Mouse (Mus musculus): ENCODE results near the gene Gli3. TPM values are rescaled to one million over a fixed set of nuclear protein-coding genes. Genes with fewer than 3 reads are reported as not detected.

The Gli3 gene
- polyA plus RNA-seq, 1 experiment from 2014 or later: 7.7 TPM

GRCm38 (mm10) chr13:15758835-15759632, 296.0 kb downstream of the Gli3 start:
- Histone ChIP-seq H3K4me3 (ENCODE audit: low read length) (peak overlapping the region; percentile 36), H3K4me2 (ENCODE audit: low read depth, low read length) (peak overlapping the region; percentile 51), H3K4me1 (ENCODE audit: control insufficient read depth, insufficient read depth, low read length) (0 out of 2 replicates have a peak, but pooled peaks cover 3% of the 10 kb centered on the region), H3K9ac (ENCODE audit: low read depth, low read length) (peak overlapping the region; percentile 30), H3K9me3 (ENCODE audit: control insufficient read depth, low read length) (no peaks in the 10 kb centered on the region), H3K27ac (ENCODE audit: low read length) (peak overlapping the region; percentile 11; the same call in 1 of the 2 replicates), H3K36me3 (ENCODE audit: control insufficient read depth, insufficient read depth, low read length) (no peaks in the 10 kb centered on the region), H3K27me3 (replicated peaks; ENCODE audit: control insufficient read depth, insufficient read depth, low read length) (no peaks in the 10 kb centered on the region)
- peak; percentile 91 for ATAC-seq
- 3% methylated on average over 38 of the region's 38 CpGs for WGBS

GRCm38 (mm10) chr13:15759633-15760441, 296.8 kb downstream of the Gli3 start:
- Histone ChIP-seq H3K9me3 (ENCODE audit: control insufficient read depth, low read length) (no peaks in the 10 kb centered on the region), H3K4me3 (ENCODE audit: low read length) (peak overlapping the region; percentile 36; the same call in 1 of the 2 replicates), H3K9ac (ENCODE audit: low read depth, low read length) (peak overlapping the region; percentile 30; the same call in 1 of the 2 replicates), H3K4me1 (ENCODE audit: control insufficient read depth, insufficient read depth, low read length) (0 out of 2 replicates have a peak, but pooled peaks cover 3% of the 10 kb centered on the region), H3K27ac (ENCODE audit: low read length) (peak overlapping the region; percentile 11; the same call in 1 of the 2 replicates), H3K27me3 (replicated peaks; ENCODE audit: control insufficient read depth, insufficient read depth, low read length) (no peaks in the 10 kb centered on the region), H3K36me3 (ENCODE audit: control insufficient read depth, insufficient read depth, low read length) (no peaks in the 10 kb centered on the region), H3K4me2 (ENCODE audit: low read depth, low read length) (peak overlapping the region; percentile 51)
- WGBS: 38% methylated on average over 10 of the region's 10 CpGs
- ATAC-seq: no peak; the same call in 1 of the 2 replicates

DNA sequence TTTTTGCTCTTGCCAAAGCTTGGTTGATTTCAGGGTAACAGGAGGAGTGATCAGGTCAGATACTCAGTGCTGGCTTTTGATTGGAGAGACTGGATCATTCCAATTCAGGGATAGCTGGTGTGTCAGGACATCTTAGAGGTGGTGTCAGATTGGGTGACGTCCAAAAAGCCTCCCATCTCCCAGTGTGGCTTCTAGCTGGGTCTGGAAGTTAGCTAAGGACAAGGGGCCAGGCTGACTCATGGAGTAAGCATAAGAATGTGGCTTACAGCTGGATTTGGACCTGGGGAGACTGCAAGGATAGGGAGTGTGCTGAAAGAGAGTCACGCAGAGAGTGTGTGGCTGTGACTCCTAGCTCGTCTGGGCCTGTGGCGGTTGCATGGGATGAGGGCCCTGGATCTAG, 299.3 kb downstream of the Gli3 start:
- Histone ChIP-seq H3K4me2 (ENCODE audit: low read depth, low read length) (no peak overlapping the region), H3K9ac (ENCODE audit: low read depth, low read length) (no peak overlapping the region), H3K27me3 (replicated peaks; ENCODE audit: control insufficient read depth, insufficient read depth, low read length) (no peaks in the 10 kb centered on the region), H3K27ac (ENCODE audit: low read length) (no peak overlapping the region), H3K4me3 (ENCODE audit: low read length) (no peak overlapping the region), H3K4me1 (ENCODE audit: control insufficient read depth, insufficient read depth, low read length) (0 out of 2 replicates have a peak, but pooled peaks cover 3% of the 10 kb centered on the region), H3K36me3 (ENCODE audit: control insufficient read depth, insufficient read depth, low read length) (no peaks in the 10 kb centered on the region), H3K9me3 (ENCODE audit: control insufficient read depth, low read length) (no peaks in the 10 kb centered on the region)
- 90% methylated on average over 4 of the region's 4 CpGs for WGBS
- ATAC-seq: no peak

GRCm38 (mm10) chr13:15762901-15763417, 299.9 kb downstream of the Gli3 start:
- H3K4me3 ChIP-seq (ENCODE audit: low read length): no peak overlapping the region
- no peak for ATAC-seq
- no peak overlapping the region for H3K9ac ChIP-seq (ENCODE audit: low read depth, low read length)
- H3K4me1 ChIP-seq (ENCODE audit: control insufficient read depth, insufficient read depth, low read length): 0 out of 2 replicates have a peak, but pooled peaks cover 3% of the 10 kb centered on the region
- H3K4me2 ChIP-seq (ENCODE audit: low read depth, low read length): no peak overlapping the region
- H3K27me3 ChIP-seq (replicated peaks; ENCODE audit: control insufficient read depth, insufficient read depth, low read length): no peaks in the 10 kb centered on the region
- H3K36me3 ChIP-seq (ENCODE audit: control insufficient read depth, insufficient read depth, low read length): no peaks in the 10 kb centered on the region
- no peak overlapping the region for H3K27ac ChIP-seq (ENCODE audit: low read length)
- H3K9me3 ChIP-seq (ENCODE audit: control insufficient read depth, low read length): no peaks in the 10 kb centered on the region
- 44% methylated on average over 6 of the region's 6 CpGs for WGBS

GRCm38 (mm10) chr13:15777624-15778023, 314.6 kb downstream of the Gli3 start:
- Histone ChIP-seq H3K36me3 (ENCODE audit: control insufficient read depth, insufficient read depth, low read length) (no peaks in the 10 kb centered on the region), H3K9me3 (ENCODE audit: control insufficient read depth, low read length) (no peaks in the 10 kb centered on the region), H3K4me3 (ENCODE audit: low read length) (no peak overlapping the region), H3K27ac (ENCODE audit: low read length) (no peak overlapping the region), H3K4me2 (ENCODE audit: low read depth, low read length) (no peak overlapping the region), H3K9ac (ENCODE audit: low read depth, low read length) (no peak overlapping the region), H3K27me3 (replicated peaks; ENCODE audit: control insufficient read depth, insufficient read depth, low read length) (no peaks in the 10 kb centered on the region), H3K4me1 (ENCODE audit: control insufficient read depth, insufficient read depth, low read length) (no peaks in the 10 kb centered on the region)
- no peak for ATAC-seq
- 74% methylated on average over 6 of the region's 6 CpGs for WGBS
